Mouse (Mus musculus) thymus, postnatal 0 days (tissue): ENCODE measurements at regions not wholly inside any gene's neighbourhood (a gene's known extent, or its start where the extent isn't known, plus 50 kb on each side); places are given as distances from the start of the nearest gene placed in this dataset.

ENCODE experiments used
- DNase-seq: peaks from one replicate; pipeline ENCODE4 v3.0.0-alpha.2; 2015; ENCODE audit warnings: low spot score

GRCm38 (mm10) chr10:111779956-111780355 is 192.5 kb upstream of the Krr1 start:
- no peak for DNase-seq

GRCm38 (mm10) chr10:111782195-111782810 is 190.2 kb upstream of the Krr1 start:
- no peak for DNase-seq

GRCm38 (mm10) chr10:111783496-111783895 is 189.0 kb upstream of the Krr1 start:
- DNase-seq, result no peak

- DNase-seq, result no peak
Observed at GRCm38 (mm10) chr10:111784065-111784853, 188.2 kb upstream of the Krr1 start.

GRCm38 (mm10) chr10:111787175-111787574 is 185.3 kb upstream of the Krr1 start:
- DNase-seq, result no peak

- DNase-seq, result no peak
Observed at GRCm38 (mm10) chr10:111789264-111789663, 183.2 kb upstream of the Krr1 start.

GRCm38 (mm10) chr10:111790911-111791310 is 181.6 kb upstream of the Krr1 start:
- DNase-seq, result no peak

- DNase-seq, result no peak
Observed at GRCm38 (mm10) chr10:111795056-111795455, 177.4 kb upstream of the Krr1 start.

GRCm38 (mm10) chr10:111795756-111796155 is 176.7 kb upstream of the Krr1 start:
- DNase-seq, result no peak

- no peak for DNase-seq
Observed at GRCm38 (mm10) chr10:111798851-111799281, 173.6 kb upstream of the Krr1 start.

GRCm38 (mm10) chr10:111799850-111800589 is 172.4 kb upstream of the Krr1 start:
- no peak for DNase-seq

- no peak for DNase-seq
Observed at GRCm38 (mm10) chr10:111800590-111800935, 171.9 kb upstream of the Krr1 start.

GRCm38 (mm10) chr10:111801021-111801793 is 171.3 kb upstream of the Krr1 start:
- no peak for DNase-seq

GRCm38 (mm10) chr10:111801794-111802359 is 170.6 kb upstream of the Krr1 start:
- DNase-seq, result no peak

GRCm38 (mm10) chr10:111806333-111806732 is 166.1 kb upstream of the Krr1 start:
- no peak for DNase-seq

GRCm38 (mm10) chr10:111806916-111807315 is 165.5 kb upstream of the Krr1 start:
- DNase-seq, result no peak

- DNase-seq, result no peak
Observed at GRCm38 (mm10) chr10:111813736-111814135, 158.7 kb upstream of the Krr1 start.

GRCm38 (mm10) chr10:111814648-111815047 is 157.8 kb upstream of the Krr1 start:
- DNase-seq, result no peak

GRCm38 (mm10) chr10:111815160-111815559 is 157.3 kb upstream of the Krr1 start:
- no peak for DNase-seq

- DNase-seq, result no peak
Observed at GRCm38 (mm10) chr10:111815821-111816599, 156.5 kb upstream of the Krr1 start.
